Mouse (Mus musculus): Measurements from ENCODE around the gene Trim30d. TPM values are rescaled to one million over a fixed set of nuclear protein-coding genes. Genes with fewer than 3 reads are reported as not detected.
"Not testable (repeated sequence)": the region's sequence is repeated elsewhere in the genome, so short reads cannot be mapped to it uniquely, and the experiment has no call there.

The Trim30d gene
- under 1 TPM; 0.59 to 0.88 TPM for total RNA-seq (2021)
- long read RNA-seq, experiment 1, result 0 reads
- long read RNA-seq, experiment 2, result 0 reads

DNA sequence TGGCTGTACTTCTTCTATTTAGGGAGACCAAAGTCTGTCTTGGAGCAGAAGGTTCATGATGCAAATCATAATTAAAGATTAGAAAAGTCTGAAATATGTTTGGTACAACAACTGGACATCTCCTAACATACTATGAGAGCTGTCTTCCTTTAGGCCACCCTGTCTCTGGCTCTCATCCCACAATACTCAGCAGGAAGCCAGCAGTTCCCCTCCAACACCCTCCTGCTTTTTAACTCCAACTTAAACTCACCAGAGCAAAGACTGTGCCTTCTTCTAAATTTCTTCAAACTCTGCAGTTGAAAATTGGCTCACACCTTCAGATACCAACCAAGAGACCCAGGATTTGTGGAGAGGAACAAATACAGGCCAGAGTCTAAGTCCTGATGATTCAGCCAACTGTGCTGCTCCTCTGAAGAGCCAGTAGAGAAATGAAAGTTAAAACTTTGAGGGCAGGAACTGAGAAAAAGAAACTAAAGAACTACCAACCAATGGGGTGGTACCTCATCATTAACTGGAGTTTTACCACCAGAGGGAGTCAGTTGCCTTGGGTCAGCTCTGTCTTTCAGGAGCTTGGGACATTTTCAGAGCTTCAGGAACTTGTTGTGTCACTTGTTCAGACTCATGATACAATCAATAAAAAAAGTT is at the start of gene Trim30d:
Gene Trim30d, minus strand, starts transcription at position 429 of the 645 bp plus-strand sequence.
- DNase-seq (ENCODE audit: low spot score in 2 of 2), result not testable (repeated sequence)

DNA sequence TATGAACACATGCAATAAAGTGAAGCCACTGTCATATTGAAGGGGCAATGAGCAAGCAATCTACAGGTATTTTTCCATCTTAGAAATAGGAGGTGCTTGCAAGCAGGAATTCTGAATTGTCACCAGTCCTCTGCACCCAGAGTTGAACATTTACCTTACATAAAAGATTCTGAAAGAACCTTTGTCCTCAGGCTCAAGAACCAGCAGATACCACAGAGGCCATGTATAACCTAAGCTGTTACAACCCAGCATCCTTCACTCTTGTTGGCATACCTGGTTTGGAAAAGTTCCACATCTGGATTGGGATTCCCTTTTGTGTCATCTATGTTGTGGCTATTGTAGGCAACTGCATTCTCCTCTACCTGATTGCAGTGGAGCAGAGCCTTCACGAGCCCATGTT is 45.1 kb upstream of the Trim30d start:
- no peak for DNase-seq (ENCODE audit: low spot score in 2 of 2)

DNA sequence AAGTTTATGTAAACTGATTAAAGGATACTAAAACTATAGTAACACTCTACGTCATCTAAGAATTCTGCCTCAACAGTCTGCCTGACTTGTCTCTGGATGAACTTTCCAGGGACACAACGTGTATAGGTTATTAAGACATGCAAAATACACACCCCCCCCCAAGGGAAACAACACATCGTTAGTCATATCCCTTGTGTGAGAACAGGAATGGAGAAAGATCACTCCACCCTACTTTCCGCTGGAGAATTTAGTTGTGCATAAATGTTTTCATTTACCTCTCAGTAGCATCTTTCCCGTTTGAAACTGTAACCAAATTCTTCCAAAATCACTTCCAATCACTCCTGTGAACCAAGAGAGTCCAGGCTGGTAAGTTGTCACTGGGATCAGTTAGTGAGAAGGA is 42.2 kb upstream of the Trim30d start, which contains the start of gene Olfr651:
Gene Olfr651, plus strand, starts transcription at position 301 of the 400 bp plus-strand sequence.
- no peak for DNase-seq (ENCODE audit: low spot score in 2 of 2)

DNA sequence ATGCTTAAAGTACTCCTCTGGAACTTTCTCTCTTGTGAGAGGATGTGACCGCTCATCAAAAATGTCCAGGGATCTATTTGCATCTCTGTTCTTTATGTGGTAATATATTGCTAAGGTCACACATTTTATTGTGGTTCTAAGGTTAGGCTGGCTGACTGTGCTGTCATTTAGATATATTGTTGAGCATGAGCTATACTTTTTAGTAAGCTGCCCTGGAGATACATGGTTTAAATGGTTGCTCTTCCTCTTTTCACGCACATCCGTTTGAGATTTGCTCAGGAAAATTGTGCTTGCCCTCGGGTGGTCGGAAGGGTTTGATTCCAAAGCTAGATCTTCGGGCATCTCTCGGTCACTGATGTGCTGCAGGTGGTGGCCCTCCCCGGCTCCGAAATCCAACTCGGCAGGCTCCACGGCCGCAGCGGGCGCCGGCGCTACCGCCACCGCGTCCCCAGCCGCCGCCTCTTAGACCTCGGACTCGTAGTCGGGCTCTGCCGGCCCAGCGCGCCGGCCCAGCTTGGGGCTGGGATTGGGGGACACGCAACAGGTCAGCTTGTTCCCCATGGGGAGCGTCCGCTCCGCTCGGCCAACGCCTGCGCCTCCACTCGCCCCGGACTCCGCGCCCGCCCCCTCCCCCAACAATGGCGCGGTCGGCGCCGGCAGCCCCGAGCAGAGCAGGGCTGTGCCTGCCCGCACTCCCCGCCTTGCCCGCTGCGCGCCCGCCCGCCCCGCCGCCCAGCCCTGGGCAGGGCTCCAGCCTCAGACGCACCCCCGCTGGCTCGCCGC is 5.9 kb downstream of the Trim30d start:
- DNase-seq (ENCODE audit: low spot score in 2 of 2), result no peak

DNA sequence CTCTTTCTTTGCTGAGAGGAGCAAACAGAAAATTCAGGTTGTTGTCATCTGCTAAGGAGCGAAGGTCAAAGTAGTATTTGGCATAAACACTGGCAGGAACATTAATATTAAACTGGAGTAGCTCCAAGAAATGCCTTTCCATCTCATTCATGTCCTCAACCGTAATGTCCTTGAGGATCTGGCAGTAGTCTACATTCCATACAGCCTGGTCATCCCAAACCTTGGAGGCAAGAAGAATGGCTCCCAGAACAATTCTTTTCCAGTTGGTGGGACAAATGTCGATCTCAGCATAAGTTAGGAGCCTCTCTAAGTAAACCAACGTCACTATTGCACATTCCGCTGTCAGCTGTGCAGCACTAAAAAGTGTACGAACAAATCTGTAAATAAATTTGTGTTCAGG is 6.5 kb downstream of the Trim30d start:
- DNase-seq (ENCODE audit: low spot score in 2 of 2), result not testable (repeated sequence)

DNA sequence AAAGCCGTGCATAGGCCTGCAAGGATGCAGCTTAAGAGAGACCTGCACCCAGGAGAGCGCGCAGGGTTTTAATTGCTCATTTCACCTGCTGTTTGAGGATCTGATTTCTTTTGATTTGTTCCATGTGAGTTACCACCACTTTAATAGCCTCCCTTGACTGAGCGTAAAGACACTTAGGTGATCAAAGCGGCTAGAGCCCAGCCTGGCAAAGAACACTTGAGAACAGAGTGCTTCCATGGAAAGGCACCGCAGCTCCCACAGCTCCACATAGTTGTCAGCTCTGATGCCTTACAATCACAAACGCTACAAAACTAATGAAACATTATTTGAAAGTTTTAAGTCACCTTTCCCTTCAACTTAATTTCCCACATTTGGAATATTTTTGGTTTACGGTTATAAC is 8.2 kb downstream of the Trim30d start:
- not testable (repeated sequence) for DNase-seq (ENCODE audit: low spot score in 2 of 2)

DNA sequence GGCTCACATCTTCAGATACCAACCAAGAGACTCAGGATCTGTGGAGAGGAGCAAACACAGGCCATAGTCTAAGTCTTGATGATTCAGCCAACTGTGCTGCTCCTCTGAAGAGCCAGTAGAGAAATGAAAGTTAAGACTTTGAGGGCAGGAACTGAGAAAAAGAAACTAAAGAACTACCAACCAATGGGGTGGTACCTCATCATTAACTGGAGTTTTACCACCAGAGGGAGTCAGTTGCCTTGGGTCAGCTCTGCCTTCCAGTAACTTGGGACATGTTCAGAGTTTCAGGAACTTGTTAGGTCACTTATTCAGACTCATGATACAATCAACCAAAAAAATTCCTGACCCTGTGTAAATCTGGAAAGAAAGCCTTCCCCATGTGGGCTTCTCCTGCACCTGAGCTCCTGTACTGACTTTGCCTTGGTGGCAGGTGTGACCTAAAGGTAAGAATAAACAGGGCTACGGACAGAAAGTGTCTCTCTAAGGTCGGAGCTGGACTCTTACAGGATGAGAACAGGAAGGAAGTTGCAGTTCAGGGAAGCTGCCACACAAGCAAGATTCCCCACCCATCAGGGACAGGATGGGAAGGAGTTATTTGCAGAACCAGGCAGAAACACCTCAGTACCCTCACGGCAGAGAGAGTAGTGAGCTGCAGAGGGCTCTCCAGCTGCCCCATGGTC is 42.4 kb downstream of the Trim30d start, which contains the start of gene Trim30a:
Gene Trim30a, minus strand, starts transcription at position 129 of the 680 bp plus-strand sequence.
- DNase-seq (ENCODE audit: low spot score in 2 of 2), result no peak

DNA sequence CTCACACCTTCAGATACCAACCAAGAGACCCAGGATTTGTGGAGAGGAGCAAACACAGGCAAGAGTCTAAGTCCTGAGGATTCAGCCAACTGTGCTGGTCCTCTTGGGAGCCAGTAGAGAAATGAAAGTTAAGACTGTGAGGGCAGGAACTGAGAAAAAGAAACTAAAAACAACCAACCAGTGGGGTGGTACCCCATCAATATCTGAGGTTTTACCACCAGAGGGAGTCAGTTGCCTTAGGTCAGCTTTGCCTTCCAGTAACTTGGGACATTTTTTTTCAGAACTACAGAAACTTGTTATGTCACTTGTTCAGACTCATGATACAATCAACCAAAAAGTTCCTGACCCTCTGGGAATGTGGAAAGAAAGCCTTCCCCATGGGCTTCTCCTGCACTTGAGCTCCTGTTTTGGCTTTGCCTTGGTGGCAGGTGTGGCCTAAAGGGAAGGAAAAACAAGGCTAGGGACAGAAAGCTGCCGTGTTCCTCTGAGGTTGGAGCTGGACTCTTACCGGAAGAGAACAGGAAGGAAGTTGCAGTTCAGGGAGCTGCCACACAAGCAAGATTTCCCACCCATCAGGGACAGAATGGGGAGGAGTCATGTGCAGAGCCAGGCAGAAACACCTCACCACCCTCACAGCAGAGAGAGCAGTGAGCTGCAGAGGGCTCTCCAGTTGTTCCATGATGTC is 61.5 kb downstream of the Trim30d start:
- no peak for DNase-seq (ENCODE audit: low spot score in 2 of 2)

Other genes with a start within 250 kb of the Trim30d start
- under 1 TPM; 0.37 to 0.63 TPM for gene Trim5, start 219.8 kb downstream of the Trim30d start, total RNA-seq (2021)
- gene Trim12a, start 192.4 kb downstream of the Trim30d start, total RNA-seq (2021), result 1 to 10 TPM; 2.2 to 2.6 TPM
- not detected for gene Trim34b, start 178.4 kb downstream of the Trim30d start, total RNA-seq (2021)
- 1 to 10 TPM; 1.7 TPM for gene Trim12c, start 154.5 kb downstream of the Trim30d start, total RNA-seq (2021)
- under 1 TPM in 1 of 2 experiments, not detected in 1; 0.14 TPM for gene Trim30b, start 138.0 kb downstream of the Trim30d start, total RNA-seq (2021)
- gene Trim30c, start 107.0 kb downstream of the Trim30d start, total RNA-seq (2021), result not detected
- gene Trim30a, start 42.7 kb downstream of the Trim30d start, total RNA-seq (2021), result 1 to 10 TPM in 1 of 2 experiments, under 1 TPM in 1; 0.67 to 1.0 TPM
- not detected for gene Olfr651, start 42.3 kb upstream of the Trim30d start, total RNA-seq (2021)
- not detected for gene Olfr652, start 53.1 kb upstream of the Trim30d start, total RNA-seq (2021)
- gene Olfr653, start 69.5 kb upstream of the Trim30d start, total RNA-seq (2021), result not detected
- gene Olfr654, start 79.2 kb upstream of the Trim30d start, total RNA-seq (2021), result not detected
- not detected for gene Olfr655, start 93.9 kb upstream of the Trim30d start, total RNA-seq (2021)
- gene Olfr656, start 106.1 kb upstream of the Trim30d start, total RNA-seq (2021), result not detected
- not detected for gene Olfr657, start 116.9 kb upstream of the Trim30d start, total RNA-seq (2021)
- gene Olfr658, start 139.5 kb upstream of the Trim30d start, total RNA-seq (2021), result not detected
- gene Olfr659, start 158.9 kb upstream of the Trim30d start, total RNA-seq (2021), result not detected
- not detected for gene Olfr661, start 178.7 kb upstream of the Trim30d start, total RNA-seq (2021)